In genomic region chr5:111968121-111968520, GRCm38 (mm10) we compare ENCODE assay signal across 26 mouse cellular contexts.
DNase-seq lines count a peak whose midpoint lies in the region; ATAC-seq lines count a peak whose summit lies in the region.
"Had no signal": no experiment of that assay in that cellular context is flagged by ENCODE, and none has a peak within 500 bp of the region (broad histone marks: within the 10 kb centered on the region; RNA-seq: fewer than 3 reads in every experiment).

No protein-coding gene starts in this region.

- H3K4me2 ChIP-seq in forebrain, embryonic 14.5 days (ENCODE audit: low read length), result no peak overlapping the region
- H3K4me2 ChIP-seq in forebrain, embryonic 13.5 days, result no peak overlapping the region
- no peak overlapping the region for H3K4me2 ChIP-seq in hindbrain, embryonic 12.5 days (replicated peaks)
- no peak overlapping the region for H3K4me2 ChIP-seq in midbrain, embryonic 13.5 days (replicated peaks)
- no peak overlapping the region for H3K4me2 ChIP-seq in midbrain, embryonic 14.5 days (ENCODE audit: low read length)
- H3K4me2 ChIP-seq: embryonic facial prominence, embryonic 13.5 days; heart, embryonic 15.5 days; lung, embryonic 14.5 days; neural tube, embryonic 13.5 days had no signal

- ATAC-seq in forebrain, embryonic 14.5 days, result no peak
- no peak for ATAC-seq in forebrain, embryonic 13.5 days
- ATAC-seq in hindbrain, embryonic 12.5 days (ENCODE audit: low FRiP score), result no peak
- peak; percentile 40; the same call in 1 of the 2 replicates for ATAC-seq in midbrain, embryonic 13.5 days
- ATAC-seq in midbrain, embryonic 14.5 days (ENCODE audit: low FRiP score, low TSS enrichment), result peak; percentile 17; the same call in 1 of the 2 replicates
- ATAC-seq: intestine, postnatal 0 days had no signal

- no peak overlapping the region; the same call in 1 of the 2 replicates for H3K27ac ChIP-seq in forebrain, embryonic 14.5 days (ENCODE audit: low read depth, low read length)
- H3K27ac ChIP-seq in forebrain, embryonic 13.5 days, result no peak overlapping the region
- H3K27ac ChIP-seq in hindbrain, embryonic 10.5 days, result peak overlapping the region; percentile 40; the same call in 1 of the 2 replicates
- no peak overlapping the region; the same call in 1 of the 2 replicates for H3K27ac ChIP-seq in hindbrain, embryonic 12.5 days
- peak overlapping the region; percentile 65 for H3K27ac ChIP-seq in midbrain, embryonic 13.5 days
- H3K27ac ChIP-seq in midbrain, embryonic 10.5 days (replicated peaks), result no peak overlapping the region
- H3K27ac ChIP-seq in midbrain, embryonic 14.5 days (replicated peaks; ENCODE audit: low read depth, low read length), result peak overlapping the region; percentile 65
- H3K27ac ChIP-seq: embryonic facial prominence, embryonic 13.5 days; forebrain, embryonic 10.5 days; heart, embryonic 15.5 days; liver, embryonic 14.5 days; neural tube, embryonic 13.5 days; stomach, postnatal 0 days had no signal

- no peaks in the 10 kb centered on the region for H3K27me3 ChIP-seq in forebrain, embryonic 14.5 days (replicated peaks; ENCODE audit: control insufficient read depth, insufficient read depth, low read length)
- H3K27me3 ChIP-seq in forebrain, embryonic 13.5 days, result no peaks in the 10 kb centered on the region
- no peaks in the 10 kb centered on the region for H3K27me3 ChIP-seq in hindbrain, embryonic 10.5 days (ENCODE audit: insufficient read depth, poor library complexity, severe bottlenecking)
- H3K27me3 ChIP-seq in hindbrain, embryonic 12.5 days, result no peaks in the 10 kb centered on the region
- no peaks in the 10 kb centered on the region; the same call in 1 of the 2 replicates for H3K27me3 ChIP-seq in midbrain, embryonic 13.5 days
- H3K27me3 ChIP-seq in midbrain, embryonic 10.5 days (ENCODE audit: low read depth, poor library complexity, severe bottlenecking), result no peaks in the 10 kb centered on the region
- H3K27me3 ChIP-seq in midbrain, embryonic 14.5 days (ENCODE audit: control insufficient read depth, insufficient read depth, low read length), result no peaks in the 10 kb centered on the region
- H3K27me3 ChIP-seq: embryonic facial prominence, embryonic 13.5 days; neural tube, embryonic 13.5 days had no signal

- DNase-seq in forebrain, embryonic 14.5 days (ENCODE audit: low spot score), result peak; percentile 13
- no peak for DNase-seq in hindbrain, embryonic 10.5 days (ENCODE audit: low spot score)
- DNase-seq in midbrain, embryonic 10.5 days (ENCODE audit: low spot score), result no peak
- peak; percentile 57 for DNase-seq in midbrain, embryonic 14.5 days
- DNase-seq in layer of hippocampus, adult 18-20 months (ENCODE audit: low spot score in 2 of 2), result no peak
- DNase-seq: adrenal gland, adult 8-10 months; cerebellum, adult 8-10 months; kidney, adult 9 months; kidney, postnatal 10 days; layer of hippocampus, adult 9-11 months; liver; lung, embryonic 14.5 days; lung, postnatal 14 days; right cerebral cortex, postnatal 4 days; thymus, postnatal 4 days had no signal

- 61% methylated on average over 11 of the region's 11 CpGs for WGBS in forebrain, embryonic 14.5 days
- WGBS in forebrain, embryonic 13.5 days, result 68% methylated on average over 11 of the region's 11 CpGs
- WGBS in hindbrain, embryonic 10.5 days, result 76% methylated on average over 11 of the region's 11 CpGs
- 61% methylated on average over 11 of the region's 11 CpGs for WGBS in hindbrain, embryonic 12.5 days
- 58% methylated on average over 11 of the region's 11 CpGs for WGBS in midbrain, embryonic 13.5 days
- 83% methylated on average over 11 of the region's 11 CpGs for WGBS in midbrain, embryonic 10.5 days
- 43% methylated on average over 11 of the region's 11 CpGs for WGBS in midbrain, embryonic 14.5 days

- H3K4me1 ChIP-seq in forebrain, embryonic 14.5 days (ENCODE audit: control insufficient read depth, insufficient read depth, low read length), result no peaks in the 10 kb centered on the region
- 0 out of 2 replicates have a peak, but pooled peaks cover 8% of the 10 kb centered on the region for H3K4me1 ChIP-seq in forebrain, embryonic 13.5 days
- peaks cover 7% of the 10 kb centered on the region; the same call in 1 of the 2 replicates for H3K4me1 ChIP-seq in hindbrain, embryonic 10.5 days (replicated peaks)
- H3K4me1 ChIP-seq in hindbrain, embryonic 12.5 days, result peaks cover 4% of the 10 kb centered on the region; the same call in 1 of the 2 replicates
- H3K4me1 ChIP-seq in midbrain, embryonic 13.5 days (replicated peaks), result peaks cover 7% of the 10 kb centered on the region
- H3K4me1 ChIP-seq in midbrain, embryonic 10.5 days, result no peaks in the 10 kb centered on the region
- H3K4me1 ChIP-seq in midbrain, embryonic 14.5 days (ENCODE audit: control insufficient read depth, insufficient read depth, low read length), result no peaks in the 10 kb centered on the region
- H3K4me1 ChIP-seq: forebrain, embryonic 10.5 days; heart, embryonic 15.5 days; neural tube, embryonic 13.5 days had no signal

- H3K9me3 ChIP-seq in forebrain, embryonic 14.5 days (replicated peaks; ENCODE audit: control insufficient read depth, low read length), result no peaks in the 10 kb centered on the region
- no peaks in the 10 kb centered on the region for H3K9me3 ChIP-seq in forebrain, embryonic 13.5 days (replicated peaks)
- H3K9me3 ChIP-seq in hindbrain, embryonic 10.5 days, result no peaks in the 10 kb centered on the region
- H3K9me3 ChIP-seq in hindbrain, embryonic 12.5 days (replicated peaks), result no peaks in the 10 kb centered on the region
- no peaks in the 10 kb centered on the region for H3K9me3 ChIP-seq in midbrain, embryonic 13.5 days
- H3K9me3 ChIP-seq in midbrain, embryonic 10.5 days (replicated peaks), result no peaks in the 10 kb centered on the region
- no peaks in the 10 kb centered on the region for H3K9me3 ChIP-seq in midbrain, embryonic 14.5 days (ENCODE audit: control insufficient read depth, low read length)
- H3K9me3 ChIP-seq: embryonic facial prominence, embryonic 13.5 days; forebrain, embryonic 10.5 days; heart, embryonic 15.5 days; neural tube, embryonic 13.5 days had no signal

- H3K4me3 ChIP-seq in forebrain, embryonic 14.5 days (ENCODE audit: low read depth, low read length), result no peak overlapping the region
- no peak overlapping the region for H3K4me3 ChIP-seq in forebrain, embryonic 13.5 days
- no peak overlapping the region for H3K4me3 ChIP-seq in hindbrain, embryonic 10.5 days
- no peak overlapping the region for H3K4me3 ChIP-seq in hindbrain, embryonic 12.5 days
- H3K4me3 ChIP-seq in midbrain, embryonic 13.5 days (replicated peaks), result no peak overlapping the region
- H3K4me3 ChIP-seq in midbrain, embryonic 10.5 days, result no peak overlapping the region
- H3K4me3 ChIP-seq in midbrain, embryonic 14.5 days (replicated peaks; ENCODE audit: low read depth, low read length), result no peak overlapping the region
- H3K4me3 ChIP-seq: embryonic facial prominence, embryonic 13.5 days; forebrain, embryonic 10.5 days; heart, embryonic 15.5 days; neural tube, embryonic 13.5 days had no signal

- no peaks in the 10 kb centered on the region for H3K36me3 ChIP-seq in forebrain, embryonic 14.5 days (ENCODE audit: control insufficient read depth, insufficient read depth, low read length)
- H3K36me3 ChIP-seq in forebrain, embryonic 13.5 days (ENCODE audit: poor library complexity, severe bottlenecking), result no peaks in the 10 kb centered on the region
- no peaks in the 10 kb centered on the region for H3K36me3 ChIP-seq in hindbrain, embryonic 10.5 days
- no peaks in the 10 kb centered on the region for H3K36me3 ChIP-seq in hindbrain, embryonic 12.5 days
- H3K36me3 ChIP-seq in midbrain, embryonic 13.5 days, result no peaks in the 10 kb centered on the region
- H3K36me3 ChIP-seq in midbrain, embryonic 10.5 days, result no peaks in the 10 kb centered on the region
- no peaks in the 10 kb centered on the region for H3K36me3 ChIP-seq in midbrain, embryonic 14.5 days (ENCODE audit: control insufficient read depth, insufficient read depth, low read length)
- H3K36me3 ChIP-seq: embryonic facial prominence, embryonic 13.5 days; forebrain, embryonic 10.5 days; G1E; heart, embryonic 15.5 days; neural tube, embryonic 13.5 days had no signal

- no peak overlapping the region for H3K9ac ChIP-seq in forebrain, embryonic 14.5 days (ENCODE audit: low read length)
- H3K9ac ChIP-seq in forebrain, embryonic 13.5 days, result no peak overlapping the region
- no peak overlapping the region for H3K9ac ChIP-seq in hindbrain, embryonic 12.5 days
- no peak overlapping the region for H3K9ac ChIP-seq in midbrain, embryonic 13.5 days (replicated peaks)
- no peak overlapping the region for H3K9ac ChIP-seq in midbrain, embryonic 14.5 days (replicated peaks; ENCODE audit: low read length)
- H3K9ac ChIP-seq: embryonic facial prominence, embryonic 13.5 days; heart, embryonic 15.5 days; liver, embryonic 14.5 days; lung, embryonic 14.5 days; neural tube, embryonic 13.5 days had no signal

Comparison
In these comparisons a context has a peak if more than half of its experiments do, and no peak if none do; other contexts are left out.
1. DNase-seq: peak in forebrain, embryonic 14.5 days (single experiment) and midbrain, embryonic 14.5 days (single experiment); none in hindbrain, embryonic 10.5 days (single experiment), midbrain, embryonic 10.5 days (single experiment) and layer of hippocampus, adult 18-20 months (0 of 2).
2. H3K27ac ChIP-seq: peak in hindbrain, embryonic 10.5 days (single experiment), midbrain, embryonic 13.5 days (single experiment) and midbrain, embryonic 14.5 days (single experiment); none in forebrain, embryonic 14.5 days (single experiment), forebrain, embryonic 13.5 days (single experiment), hindbrain, embryonic 12.5 days (single experiment) and midbrain, embryonic 10.5 days (single experiment).
3. ATAC-seq: peak in midbrain, embryonic 13.5 days (single experiment) and midbrain, embryonic 14.5 days (single experiment); none in forebrain, embryonic 14.5 days (single experiment), forebrain, embryonic 13.5 days (single experiment) and hindbrain, embryonic 12.5 days (single experiment).